Mouse (Mus musculus) gastrocnemius, adult 2 months (tissue): Measurements from ENCODE around the gene Lamb3. TPM values are rescaled to one million over a fixed set of nuclear protein-coding genes. Genes with fewer than 3 reads are reported as not detected.
A peak's percentile ranks its signal among the peaks of the same experiment; 100 is the strongest.

Experiments
- DNase-seq: peaks from one replicate; pipeline ENCODE4 v3.0.0; 2022
- H3K27ac ChIP-seq: fragments of 200-600 bp; 2 replicates; pipeline ENCODE4 v1.8.1; 2022; ENCODE audit warnings: mild to moderate bottlenecking
- H3K4me3 ChIP-seq: fragments of 200-600 bp; 2 replicates; pipeline ENCODE4 v1.8.1; 2022; ENCODE audit warnings: mild to moderate bottlenecking, moderate library complexity
- CTCF ChIP-seq: fragments of 200-600 bp; IDR thresholded peaks from 2 replicates; pipeline ENCODE4 v1.8.1; 2022; ENCODE audit warnings: antibody characterized with exemption, mild to moderate bottlenecking, moderate library complexity
- intact Hi-C: fragments of 180-260 bp; cut with DNase I; formaldehyde crosslinking; loops from one replicate; pipeline ENCODE4 v1.15.1; 2025
- total RNA-seq, 2 experiments: library from RNA; stranded (reverse); gene quantifications; 2 replicates each; pipeline ENCODE4 v1.2.3; 2021

Lamb3 gene
- total RNA-seq, 2 experiments from 2014 or later: 3.7 to 5.4 TPM

DNA sequence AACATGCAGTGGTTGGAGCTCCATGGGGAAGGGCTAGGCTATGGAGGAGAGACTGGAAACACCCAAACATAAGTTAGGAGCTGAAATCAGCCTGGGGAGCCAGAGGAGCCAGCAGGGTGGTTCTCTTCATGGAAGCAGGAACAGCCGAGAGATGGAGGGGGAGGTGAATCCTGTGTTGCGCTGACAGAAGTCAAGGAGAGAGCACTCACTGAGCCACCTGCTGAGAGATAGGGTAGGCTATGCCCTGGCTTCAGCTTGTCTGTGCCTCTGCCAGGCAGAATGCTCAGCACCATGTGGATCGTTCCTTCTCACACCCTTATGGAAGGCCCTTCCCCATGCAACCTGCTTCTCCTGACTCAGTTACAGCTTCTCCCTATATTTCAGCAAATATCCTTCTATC, 126.3 kb downstream of the Lamb3 start:
- H3K27ac ChIP-seq: peak overlapping the region; percentile 81
- no peak for TF ChIP-seq CTCF
- intact Hi-C loops: no loop called here

DNA sequence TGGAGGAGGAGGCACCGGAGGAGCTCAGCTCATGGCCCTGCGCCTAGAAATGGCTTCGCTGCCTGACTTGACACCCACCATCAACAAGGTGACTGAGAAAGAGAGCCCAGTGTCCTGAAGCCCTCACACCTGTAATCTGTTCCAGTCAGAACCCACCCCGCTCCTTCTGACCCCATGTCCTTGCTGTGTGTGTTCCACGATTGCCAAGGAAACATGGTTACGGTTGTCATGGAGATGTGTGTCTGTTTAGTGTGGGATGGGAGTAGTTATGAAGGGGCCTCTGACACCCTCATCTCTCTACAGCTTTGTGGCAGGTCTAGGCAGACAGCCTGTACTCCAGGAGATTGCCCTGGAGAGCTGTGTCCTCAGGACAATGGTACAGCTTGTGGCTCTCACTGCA, 127.0 kb downstream of the Lamb3 start:
- no peak for TF ChIP-seq CTCF
- H3K27ac ChIP-seq: peak overlapping the region; percentile 81; the same call in 1 of the 2 replicates
- intact Hi-C loops: no loop called here
- H3K4me3 ChIP-seq: no peak overlapping the region
- DNase-seq: no peak

More for the DNA sequence above, 126.3 kb downstream of the Lamb3 start:
- no peak overlapping the region for H3K4me3 ChIP-seq
- no peak for DNase-seq

DNA sequence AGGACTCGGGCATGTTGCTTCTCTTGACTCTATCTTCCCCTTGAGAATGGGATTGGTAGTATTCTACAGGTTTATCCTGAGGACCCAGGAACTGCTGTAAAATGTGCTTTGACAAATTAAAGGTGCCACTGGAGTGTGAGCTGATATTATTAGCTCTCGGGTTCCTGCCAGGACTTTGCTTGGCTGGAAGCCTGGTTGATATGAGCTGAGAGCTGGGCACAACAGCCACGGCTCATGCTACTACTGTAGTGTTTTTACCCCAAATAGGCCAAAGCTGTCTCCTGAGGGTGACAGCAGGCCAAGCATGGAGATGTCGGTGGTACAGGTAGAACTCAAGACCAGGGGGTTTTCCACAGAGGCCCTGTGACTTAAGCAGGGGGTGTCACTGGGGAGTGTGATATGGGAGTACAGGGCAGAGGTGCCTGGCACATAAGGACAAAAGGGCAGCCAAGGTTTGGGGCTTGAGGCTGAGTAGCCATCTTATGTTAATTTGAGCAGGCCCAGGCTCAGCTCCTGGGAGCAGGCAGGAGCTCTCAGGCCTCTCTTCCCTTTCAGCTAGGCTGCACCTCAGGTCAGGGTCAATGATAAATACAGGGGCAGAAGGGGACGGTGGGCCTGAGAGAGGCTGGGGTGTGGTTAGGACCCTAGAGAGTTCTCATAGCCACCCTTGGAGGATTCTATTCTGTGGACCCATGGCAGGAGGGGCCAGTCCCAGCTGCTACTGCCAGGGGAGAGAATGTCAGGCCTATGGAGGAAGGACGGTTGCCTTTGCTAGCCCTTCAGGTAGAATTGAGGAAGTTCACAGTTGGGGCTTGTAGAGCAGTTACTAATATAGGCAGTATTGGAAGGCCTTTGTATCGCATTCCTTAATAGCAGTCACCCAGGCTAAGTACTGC, 128.9 kb downstream of the Lamb3 start:
- H3K27ac ChIP-seq: peak overlapping the region; percentile 85
- intact Hi-C loops: no loop called here
- no peak for TF ChIP-seq CTCF
- peak; percentile 79 for DNase-seq
- no peak overlapping the region for H3K4me3 ChIP-seq

DNA sequence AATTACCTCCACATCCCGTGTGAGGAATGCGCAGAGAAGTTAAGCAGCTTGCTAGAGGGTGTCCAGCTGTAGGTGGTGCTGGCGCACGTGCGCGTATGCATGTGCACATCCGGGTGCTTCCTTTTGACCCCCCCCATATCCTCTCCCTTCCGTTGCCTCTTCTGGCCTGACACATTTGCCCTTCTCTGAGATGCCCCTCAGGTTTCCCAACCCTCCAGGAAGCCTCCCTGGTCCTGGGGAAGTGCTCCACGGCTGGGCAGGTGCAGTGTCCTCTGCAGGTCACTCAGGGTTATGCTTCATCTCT, 129.5 kb downstream of the Lamb3 start:
- peak overlapping the region; percentile 85 for H3K27ac ChIP-seq
- H3K4me3 ChIP-seq: no peak overlapping the region
- no peak for TF ChIP-seq CTCF
- intact Hi-C loops: no loop called here
- no peak for DNase-seq

DNA sequence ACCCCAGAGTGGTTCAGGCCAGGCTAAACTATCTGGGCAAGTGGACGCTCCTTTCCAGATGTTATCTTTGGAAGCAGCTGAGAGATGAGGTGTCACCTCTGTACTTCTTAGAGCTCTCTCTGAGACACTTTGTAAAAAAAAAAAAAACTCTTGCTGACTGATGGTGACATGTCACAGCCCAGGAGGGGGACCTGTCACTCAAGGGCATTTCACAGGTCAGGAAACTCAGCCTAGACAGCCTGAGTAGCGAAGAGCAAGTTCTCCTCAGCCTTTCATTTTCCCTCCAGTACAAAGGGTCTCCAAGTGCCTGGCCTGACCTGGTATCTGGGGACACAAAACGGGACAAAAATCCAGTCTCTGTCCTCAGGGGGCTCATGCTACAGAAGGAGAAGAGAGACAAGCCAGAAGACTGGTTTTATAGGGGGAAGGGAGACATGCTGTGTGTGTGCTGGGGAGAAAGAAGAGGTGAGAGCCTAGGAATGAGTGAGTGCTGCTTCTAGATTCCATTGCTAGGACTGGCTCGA, 130.3 kb downstream of the Lamb3 start:
- no peak for DNase-seq
- no peak overlapping the region for H3K27ac ChIP-seq
- intact Hi-C loops: no loop called here
- TF ChIP-seq CTCF: no peak
- H3K4me3 ChIP-seq: no peak overlapping the region

DNA sequence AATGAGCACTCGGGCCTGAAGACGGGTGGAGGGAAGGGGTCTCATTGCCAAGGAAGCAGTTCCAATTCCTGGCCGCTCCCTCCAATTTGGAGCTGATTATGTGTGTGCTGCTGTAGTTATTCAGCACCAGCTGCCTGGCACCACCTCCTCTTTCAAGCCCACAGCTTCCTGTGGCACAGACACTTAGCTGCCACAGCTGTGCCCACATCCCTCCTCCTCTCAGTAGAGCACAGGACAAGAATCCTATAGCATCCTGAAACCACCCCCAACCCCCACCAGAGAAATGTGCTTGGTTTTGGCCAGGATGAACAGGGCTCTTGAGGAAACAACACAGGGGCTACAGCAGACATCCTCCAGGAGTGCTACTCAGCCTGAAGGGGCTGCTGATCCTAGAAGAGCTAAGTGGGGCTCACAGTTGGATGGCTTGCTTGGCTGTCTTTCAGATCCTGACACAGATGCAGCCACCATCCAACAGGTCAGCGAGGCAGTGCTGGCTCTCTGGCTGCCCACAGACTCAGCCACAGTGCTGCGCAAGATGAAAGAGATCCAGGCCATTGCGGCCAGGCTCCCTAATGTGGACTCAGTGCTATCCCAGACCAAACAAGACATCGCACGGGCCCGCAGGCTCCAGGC, 131.0 kb downstream of the Lamb3 start:
- intact Hi-C loops: no loop called here
- DNase-seq: no peak
- Histone ChIP-seq H3K4me3 (no peak overlapping the region), H3K27ac (no peak overlapping the region)
- TF ChIP-seq CTCF: no peak

DNA sequence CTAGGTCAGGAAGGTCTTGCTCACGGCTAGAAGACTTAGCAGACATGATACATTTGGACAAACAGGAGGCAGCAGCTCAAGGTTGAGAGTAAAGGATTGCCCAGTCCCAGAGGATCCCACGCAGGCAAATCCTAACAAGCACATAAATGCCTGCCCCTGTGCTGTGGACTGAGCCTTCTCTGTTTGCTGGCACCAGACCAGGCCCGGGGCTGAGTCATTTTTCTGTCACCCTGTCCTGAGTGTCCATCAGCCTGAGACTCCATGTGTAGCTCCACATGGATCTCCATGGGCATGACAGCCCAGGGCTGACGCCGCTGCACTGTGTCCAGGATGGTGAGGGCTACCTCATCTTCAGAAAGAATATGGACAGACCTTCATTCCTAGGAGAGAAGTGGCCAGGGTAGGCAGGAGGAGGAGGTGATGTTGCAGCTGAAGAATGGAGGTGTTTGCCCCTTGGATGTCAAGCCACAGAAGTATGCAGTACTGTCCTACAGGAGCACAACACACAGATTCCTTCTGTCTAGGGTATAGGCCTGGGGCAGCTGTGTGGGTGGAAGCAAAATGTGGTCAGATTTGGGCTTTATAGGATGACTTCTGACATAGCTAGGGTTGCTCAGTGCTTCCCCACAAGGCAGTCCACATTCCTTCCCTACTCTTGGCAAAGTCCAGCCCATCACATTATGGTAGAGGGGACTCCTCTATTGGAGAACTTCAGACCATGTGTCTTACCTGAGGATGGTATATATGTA, 134.9 kb downstream of the Lamb3 start:
- no peak for DNase-seq
- TF ChIP-seq CTCF: no peak
- intact Hi-C loops: no loop called here
- H3K4me3 ChIP-seq: no peak overlapping the region
- H3K27ac ChIP-seq: no peak overlapping the region

DNA sequence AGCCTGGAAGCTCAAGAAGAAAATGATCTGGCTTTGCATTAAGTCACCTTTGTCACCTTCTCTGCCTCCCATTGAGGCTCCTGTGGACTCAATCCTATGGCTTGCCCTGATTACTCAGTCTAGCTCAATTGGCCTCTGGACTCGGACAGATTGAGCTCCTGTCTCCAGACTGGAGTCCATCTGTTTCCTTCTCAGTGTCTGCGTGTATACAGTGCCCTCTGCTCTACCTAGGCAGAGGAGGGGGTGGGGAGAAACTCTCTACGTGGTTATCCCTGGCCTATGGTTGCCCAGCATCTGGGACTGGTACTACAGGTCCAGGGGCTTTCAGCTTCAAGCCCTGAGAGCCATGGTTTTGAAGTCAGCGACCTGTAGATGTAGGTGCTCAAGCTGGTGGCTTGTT, 136.4 kb downstream of the Lamb3 start:
- no peak for DNase-seq
- Histone ChIP-seq H3K27ac (no peak overlapping the region), H3K4me3 (no peak overlapping the region)
- TF ChIP-seq CTCF: no peak
- intact Hi-C loops: no loop called here

DNA sequence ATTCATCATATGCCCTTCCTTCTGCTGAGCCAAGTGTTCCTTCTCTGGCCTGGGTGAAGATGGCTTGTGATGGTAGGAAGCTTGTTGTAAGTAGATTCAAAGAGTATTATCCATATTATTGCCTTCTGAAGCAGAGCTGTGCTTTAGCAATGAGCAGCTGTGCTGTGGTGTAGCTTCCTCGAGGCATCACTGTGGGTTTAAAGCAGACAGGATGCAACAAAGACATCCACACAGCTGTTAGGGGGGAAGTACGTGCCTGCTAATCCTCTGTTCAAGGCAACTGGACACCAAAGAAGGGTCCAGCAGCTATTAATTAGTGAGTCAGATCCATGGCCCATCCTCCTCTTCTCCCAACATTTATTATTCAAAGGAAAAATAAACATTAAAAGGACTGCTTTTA, 137.5 kb downstream of the Lamb3 start:
- intact Hi-C loops: no loop called here
- Histone ChIP-seq H3K27ac (no peak overlapping the region), H3K4me3 (no peak overlapping the region)
- TF ChIP-seq CTCF: no peak
- DNase-seq: no peak

DNA sequence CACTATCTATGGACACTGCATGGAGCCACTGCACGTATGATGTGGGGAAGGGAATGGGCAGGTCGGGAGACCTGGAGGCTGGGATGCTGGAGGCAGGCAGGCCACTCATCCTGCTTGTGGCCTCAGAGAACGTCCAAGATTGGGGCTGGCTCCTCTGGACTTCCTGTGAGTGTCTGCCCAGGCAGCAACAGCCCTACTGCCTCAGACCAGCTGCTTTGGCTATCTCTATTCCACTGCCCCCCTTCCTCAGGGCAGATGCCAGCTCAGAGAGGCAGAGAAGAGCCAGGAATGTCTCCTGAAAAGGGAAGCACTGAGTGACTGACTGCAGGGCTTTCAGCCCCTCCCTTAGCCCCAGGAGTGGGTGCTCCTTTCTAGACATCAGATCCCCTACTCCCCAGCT, 139.4 kb downstream of the Lamb3 start:
- TF ChIP-seq CTCF: no peak
- Histone ChIP-seq H3K4me3 (no peak overlapping the region), H3K27ac (no peak overlapping the region)
- no peak for DNase-seq
- intact Hi-C loops: no loop called here

DNA sequence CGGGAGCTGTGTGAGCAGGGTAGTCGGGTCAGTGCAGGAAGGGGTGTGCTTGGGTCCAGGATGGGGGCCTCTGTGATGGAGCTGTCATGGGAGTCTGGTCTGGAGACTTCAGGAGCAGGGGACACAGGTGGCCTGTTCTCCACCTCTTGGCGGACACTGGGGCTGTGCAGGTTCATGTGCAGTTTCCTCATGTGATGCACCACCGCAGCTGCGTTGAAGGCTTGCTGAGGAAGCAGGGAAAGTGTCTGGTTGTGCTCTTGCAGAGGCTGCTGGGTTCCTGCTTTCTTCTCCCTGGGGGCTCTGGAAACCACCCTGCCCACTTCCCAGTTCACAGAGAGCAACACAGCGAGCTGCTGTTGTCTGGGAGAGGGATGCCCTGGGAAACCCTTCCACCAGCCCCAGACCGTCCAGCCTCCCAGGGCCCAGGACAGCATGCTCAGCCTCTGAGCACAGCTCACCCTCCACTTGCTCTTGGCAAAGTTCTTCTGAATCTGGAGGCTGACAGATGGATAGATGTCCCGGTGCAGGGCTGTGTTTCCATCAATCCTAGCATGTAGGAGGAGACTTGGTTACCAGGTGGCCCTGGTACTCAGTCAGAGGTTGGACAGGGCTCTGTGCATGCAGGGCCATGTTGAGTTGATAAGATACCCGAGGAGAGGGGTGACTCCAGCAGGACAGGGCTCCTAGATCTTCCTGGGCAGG, 140.9 kb downstream of the Lamb3 start:
- intact Hi-C loops: no loop called here
- TF ChIP-seq CTCF: no peak
- DNase-seq: no peak
- Histone ChIP-seq H3K27ac (peak overlapping the region; percentile 13), H3K4me3 (no peak overlapping the region)
